Mouse (Mus musculus) hindlimb bud, embryonic 11.5 days (tissue): ENCODE measurements around the gene Rgs3.

Source experiments
- DNase-seq: peaks from one replicate; pipeline ENCODE4 v3.0.0-alpha.2; 2012; ENCODE audit warnings: low read depth, low spot score; ENCODE audit errors: extremely low spot score

Gene Rgs3

GRCm38 (mm10) chr4:62559797-62560329 lies at the start of gene Rgs3:
Gene Rgs3 (plus strand): TSS chr4:62559847.
- DNase-seq: no peak

GRCm38 (mm10) chr4:62509946-62510345 lies 49.7 kb upstream of the Rgs3 start:
- DNase-seq: no peak

- DNase-seq: no peak
Measured at GRCm38 (mm10) chr4:62513998-62514506, 45.6 kb upstream of the Rgs3 start.

GRCm38 (mm10) chr4:62514995-62515394 lies 44.7 kb upstream of the Rgs3 start:
- DNase-seq: no peak

- DNase-seq: no peak
Measured at GRCm38 (mm10) chr4:62515490-62515889, 44.2 kb upstream of the Rgs3 start.

GRCm38 (mm10) chr4:62516079-62516478 lies 43.6 kb upstream of the Rgs3 start:
- no peak for DNase-seq

GRCm38 (mm10) chr4:62516579-62516978 lies 43.1 kb upstream of the Rgs3 start:
- no peak for DNase-seq

GRCm38 (mm10) chr4:62517046-62517445 lies 42.6 kb upstream of the Rgs3 start:
- DNase-seq: no peak

GRCm38 (mm10) chr4:62517538-62518415 lies 41.9 kb upstream of the Rgs3 start:
- no peak for DNase-seq

GRCm38 (mm10) chr4:62518416-62519121 lies 41.1 kb upstream of the Rgs3 start:
- no peak for DNase-seq

GRCm38 (mm10) chr4:62519122-62519848 lies 40.4 kb upstream of the Rgs3 start:
- no peak for DNase-seq

- DNase-seq: no peak
Measured at GRCm38 (mm10) chr4:62519849-62520233, 39.8 kb upstream of the Rgs3 start, which contains the start of gene Alad. Gene Alad (minus strand): TSS chr4:62519918.

- DNase-seq: no peak
Measured at GRCm38 (mm10) chr4:62520892-62521400, 38.7 kb upstream of the Rgs3 start.

GRCm38 (mm10) chr4:62524651-62525488 lies 34.8 kb upstream of the Rgs3 start, which contains the start of the genes Pole3 and 4933430I17Rik:
Gene Pole3 (minus strand): TSS chr4:62525068.
Gene 4933430I17Rik (plus strand): TSS chr4:62525369.
- peak; percentile 98 for DNase-seq

GRCm38 (mm10) chr4:62525489-62525811 lies 34.2 kb upstream of the Rgs3 start:
- DNase-seq: no peak

- DNase-seq: no peak
Measured at GRCm38 (mm10) chr4:62526256-62526655, 33.4 kb upstream of the Rgs3 start.

GRCm38 (mm10) chr4:62527655-62528054 lies 32.0 kb upstream of the Rgs3 start:
- no peak for DNase-seq

- no peak for DNase-seq
Measured at GRCm38 (mm10) chr4:62533729-62534128, 25.9 kb upstream of the Rgs3 start.

- DNase-seq: no peak
Measured at GRCm38 (mm10) chr4:62541802-62542201, 17.8 kb upstream of the Rgs3 start.

GRCm38 (mm10) chr4:62543782-62544181 lies 15.9 kb upstream of the Rgs3 start:
- DNase-seq: no peak
